Mouse (Mus musculus) stomach, postnatal 0 days (tissue): ENCODE results near the gene Col23a1.

Experiments used
- CTCF ChIP-seq: IDR thresholded peaks from 2 replicates; pipeline ENCODE4 v1.5.1; 2016; ENCODE audit warnings: antibody characterized with exemption, low read depth, mild to moderate bottlenecking, moderate library complexity
- EP300 ChIP-seq: optimal IDR thresholded peaks from 2 replicates; pipeline ENCODE3; 2016; ENCODE audit warnings: antibody characterized with exemption

GRCm38 (mm10) chr11:51351841-51352240, 62.1 kb downstream of the Col23a1 start:
- no peak for TF ChIP-seq CTCF
- TF ChIP-seq EP300: no peak
